Mouse (Mus musculus) embryonic facial prominence, embryonic 11.5 days (tissue): ENCODE measurements around the gene Mettl26. TPM values are rescaled to one million over a fixed set of nuclear protein-coding genes. Genes with fewer than 3 reads are reported as not detected.
A peak's percentile ranks its signal among the peaks of the same experiment; 100 is the strongest.

ENCODE experiments used
- ATAC-seq: fragments of 200-750 bp; cut with Nextera tagmentation; replicated peaks from 2 replicates; pipeline ENCODE4 v1.8.0; 2017; ENCODE audit warnings: low read depth; ENCODE audit not compliant: insufficient number of reproducible peaks, low FRiP score, low TSS enrichment
- DNase-seq: peaks from one replicate; pipeline ENCODE4 v3.0.0-alpha.2; 2015; ENCODE audit warnings: low spot score
- H3K27ac ChIP-seq: fragments of 300-500 bp; sonication (generic); replicated peaks from 2 replicates; pipeline ENCODE4 v1.5.1; 2014; ENCODE audit warnings: mild to moderate bottlenecking, low read depth, low read length, control low read depth
- H3K27me3 ChIP-seq: fragments of 300-500 bp; sonication (generic); 2 replicates; pipeline ENCODE4 v1.6.1; 2014; ENCODE audit warnings: mild to moderate bottlenecking, low read length, moderate library complexity, mixed read lengths; ENCODE audit not compliant: control insufficient read depth, insufficient read depth
- H3K36me3 ChIP-seq: fragments of 300-500 bp; sonication (generic); replicated peaks from 2 replicates; pipeline ENCODE4 v1.6.1; 2014; ENCODE audit warnings: low read depth, mild to moderate bottlenecking, low read length, moderate library complexity, mixed read lengths; ENCODE audit not compliant: control insufficient read depth, insufficient read depth
- H3K4me1 ChIP-seq: fragments of 300-500 bp; sonication (generic); 2 replicates; pipeline ENCODE4 v1.6.1; 2014; ENCODE audit warnings: low read length, mixed read lengths; ENCODE audit not compliant: control insufficient read depth, insufficient read depth
- H3K4me2 ChIP-seq: fragments of 300-500 bp; sonication (generic); 2 replicates; pipeline ENCODE4 v1.6.1; 2014; ENCODE audit warnings: low read depth, mild to moderate bottlenecking, control low read depth, low read length, moderate library complexity
- H3K4me3 ChIP-seq: fragments of 300-500 bp; sonication (generic); 2 replicates; pipeline ENCODE4 v1.5.1; 2014; ENCODE audit warnings: low read depth, low read length, control low read depth
- H3K9ac ChIP-seq: fragments of 300-500 bp; sonication (generic); replicated peaks from 2 replicates; pipeline ENCODE4 v1.6.1; 2014; ENCODE audit warnings: mild to moderate bottlenecking, control low read depth, low read length
- H3K9me3 ChIP-seq: fragments of 300-500 bp; sonication (generic); replicated peaks from 2 replicates; pipeline ENCODE4 v1.6.1; 2016; ENCODE audit warnings: mild to moderate bottlenecking, low read length, inconsistent platforms, mixed read lengths; ENCODE audit not compliant: control insufficient read depth
- WGBS: fragments of 180-500 bp; shearing (Covaris S2); extraction: QIAGEN DNeasy Blood & Tissue Kit; methylation state at CpG from one replicate; pipeline ENCODE4 v1.1.7; 2014; 5-methylcytosine and 5-hydroxymethylcytosine counted together
- polyA plus RNA-seq: library from polyadenylated mRNA; unstranded; fragments of >200 nt; fragmentation: Nextera tagmentation; extraction: Ambion mirVana; gene quantifications from 2 replicates; pipeline ENCODE4 v1.2.1, GENCODE M21; 2014

Gene Mettl26
- polyA plus RNA-seq, 1 experiment from 2014 or later, result 49.8 TPM

DNA sequence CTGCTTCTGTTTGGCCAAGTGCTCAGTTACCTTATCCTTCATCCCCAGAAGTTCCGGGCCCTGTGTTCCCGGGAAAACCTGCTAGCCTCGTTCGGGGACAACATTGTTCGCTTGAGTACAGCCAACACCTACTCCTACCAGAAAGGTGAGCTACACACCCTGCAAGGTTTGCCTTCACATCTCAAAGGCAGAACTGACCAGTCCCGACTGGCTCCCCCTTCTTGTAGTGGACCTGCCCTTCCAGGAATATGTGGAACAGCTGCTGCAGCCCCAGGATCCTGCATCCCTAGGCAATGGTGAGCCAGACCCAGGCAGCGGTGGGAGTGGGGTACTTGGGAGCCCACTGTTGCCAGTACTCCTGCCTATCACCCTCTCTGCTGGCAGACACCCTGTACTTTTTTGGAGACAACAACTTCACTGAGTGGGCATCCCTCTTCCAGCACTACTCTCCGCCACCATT is 45.3 kb upstream of the Mettl26 start:
- no peaks in the 10 kb centered on the region for H3K27me3 ChIP-seq
- peak overlapping the region; percentile 42 for H3K4me2 ChIP-seq
- no peaks in the 10 kb centered on the region; the same call in none of the 2 replicates for H3K36me3 ChIP-seq
- no peak for DNase-seq
- H3K4me1 ChIP-seq, result peaks cover 20% of the 10 kb centered on the region
- peak overlapping the region; percentile 80 for H3K9ac ChIP-seq
- 39% methylated on average over 8 of the region's 8 CpGs for WGBS
- H3K27ac ChIP-seq, result no peak overlapping the region
- ATAC-seq, result no peak
- peak overlapping the region; percentile 53 for H3K4me3 ChIP-seq
- no peaks in the 10 kb centered on the region for H3K9me3 ChIP-seq

DNA sequence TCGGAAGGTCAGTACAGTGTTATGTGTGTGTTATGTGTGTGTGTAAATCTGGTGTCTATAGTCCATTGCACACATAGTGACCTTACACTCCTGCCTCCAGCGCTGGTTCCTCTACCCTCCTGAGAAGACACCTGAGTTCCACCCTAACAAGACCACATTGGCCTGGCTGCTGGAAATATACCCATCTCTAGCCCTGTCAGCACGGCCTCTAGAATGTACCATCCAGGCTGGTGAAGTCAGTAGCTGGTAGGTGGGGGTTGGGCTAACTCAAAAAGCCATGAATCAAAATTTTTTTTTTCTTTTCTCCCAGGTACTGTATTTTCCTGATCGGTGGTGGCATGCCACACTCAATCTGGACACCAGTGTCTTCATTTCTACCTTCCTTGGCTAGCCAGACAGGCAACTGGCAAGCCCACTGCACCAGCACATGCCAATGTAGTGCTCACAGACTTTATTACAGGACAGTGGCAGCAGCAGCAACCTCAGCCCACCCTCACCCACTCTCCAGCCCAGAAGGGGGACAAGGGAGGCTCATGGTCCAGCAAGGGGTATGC is 44.6 kb upstream of the Mettl26 start:
- H3K4me2 ChIP-seq, result peak overlapping the region; percentile 42; the same call in 1 of the 2 replicates
- no peaks in the 10 kb centered on the region for H3K27me3 ChIP-seq
- no peak for ATAC-seq
- WGBS, result 89% methylated on average over 4 of the region's 4 CpGs
- H3K36me3 ChIP-seq, result peaks cover 2% of the 10 kb centered on the region
- H3K4me1 ChIP-seq, result peaks cover 23% of the 10 kb centered on the region
- H3K9ac ChIP-seq, result no peak overlapping the region
- no peak overlapping the region for H3K4me3 ChIP-seq
- no peaks in the 10 kb centered on the region for H3K9me3 ChIP-seq
- H3K27ac ChIP-seq, result no peak overlapping the region
- DNase-seq, result no peak

DNA sequence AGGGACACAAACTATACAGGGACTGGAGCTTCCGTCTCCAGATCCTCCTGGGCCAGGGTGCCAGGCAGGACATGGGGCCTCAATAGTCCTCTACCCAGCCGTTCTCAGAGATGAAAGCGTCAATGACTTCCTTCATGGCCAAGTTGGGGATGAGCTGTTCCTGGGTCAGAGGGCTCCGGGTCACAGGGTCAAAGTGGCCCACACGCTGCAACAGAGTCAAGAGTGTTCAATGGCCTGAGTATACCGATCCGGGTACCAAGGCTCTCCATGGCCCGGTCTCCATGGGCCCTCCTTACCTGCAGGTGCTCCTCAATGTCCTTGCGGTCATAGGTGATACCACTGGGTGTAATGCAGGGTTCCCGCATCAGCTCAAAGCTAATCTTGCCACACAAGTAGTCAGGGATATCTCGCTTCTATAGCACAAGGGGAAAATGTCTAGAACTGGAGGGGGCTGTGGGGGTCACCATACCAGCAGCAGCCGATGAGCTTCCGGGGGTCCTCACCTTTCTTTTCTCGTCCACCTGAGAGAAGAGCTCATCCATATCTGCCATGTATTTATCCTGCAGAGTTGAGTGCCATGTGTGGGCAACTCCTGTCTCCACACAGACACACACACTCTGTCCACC is 44.0 kb upstream of the Mettl26 start:
- H3K9me3 ChIP-seq, result no peaks in the 10 kb centered on the region
- no peak for DNase-seq
- peak overlapping the region; percentile 89; the same call in 1 of the 2 replicates for H3K4me3 ChIP-seq
- no peak for ATAC-seq
- 84% methylated on average over 14 of the region's 14 CpGs for WGBS
- H3K4me1 ChIP-seq, result peaks cover 23% of the 10 kb centered on the region
- H3K4me2 ChIP-seq, result peak overlapping the region; percentile 75
- H3K36me3 ChIP-seq, result peaks cover 2% of the 10 kb centered on the region
- no peak overlapping the region for H3K9ac ChIP-seq
- H3K27ac ChIP-seq, result no peak overlapping the region
- no peaks in the 10 kb centered on the region for H3K27me3 ChIP-seq

DNA sequence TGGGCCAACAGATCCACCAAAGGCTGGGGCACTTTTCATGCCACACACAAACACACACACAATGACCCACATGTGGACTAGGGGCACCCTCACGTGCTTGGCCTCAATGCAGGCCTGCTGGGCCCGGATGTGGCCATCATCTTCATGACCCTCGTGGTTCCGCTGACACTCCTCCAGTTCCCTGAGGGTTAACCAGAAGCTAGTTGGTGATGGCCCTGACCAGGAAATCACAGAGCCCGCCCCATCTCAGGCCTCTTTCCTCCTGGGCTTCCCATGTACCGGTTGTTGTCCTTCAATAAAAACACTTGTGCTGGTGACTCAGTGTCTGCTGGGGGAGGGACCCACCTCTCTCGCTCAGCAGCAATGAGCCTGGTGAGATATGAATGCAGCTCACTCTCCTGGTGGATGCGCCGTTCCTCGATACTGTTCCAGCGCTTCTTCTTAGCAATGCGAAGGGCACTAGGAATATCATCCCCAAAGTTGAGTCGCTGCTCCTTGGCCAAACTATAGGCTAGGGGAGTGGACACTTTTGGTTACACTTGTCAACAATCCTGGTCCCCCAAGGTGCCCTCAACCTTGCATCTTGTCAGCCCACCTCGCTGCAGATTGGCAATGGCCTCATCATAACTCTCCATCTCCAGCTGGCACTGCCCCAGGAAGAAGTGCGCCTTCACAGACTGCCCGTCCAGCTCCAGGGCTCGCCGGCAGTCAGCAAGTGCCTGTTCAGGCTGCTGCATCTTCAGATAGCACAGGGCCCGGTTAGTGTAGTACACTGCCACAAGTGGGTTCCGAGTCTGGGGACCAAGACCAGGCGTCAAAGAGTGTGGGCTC is 43.2 kb upstream of the Mettl26 start:
- no peak for ATAC-seq
- H3K27ac ChIP-seq, result no peak overlapping the region
- no peak for DNase-seq
- H3K4me2 ChIP-seq, result peak overlapping the region; percentile 75
- WGBS, result 59% methylated on average over 21 of the region's 21 CpGs
- H3K4me3 ChIP-seq, result peak overlapping the region; percentile 89
- no peaks in the 10 kb centered on the region for H3K9me3 ChIP-seq
- H3K36me3 ChIP-seq, result peaks cover 2% of the 10 kb centered on the region
- peaks cover 27% of the 10 kb centered on the region for H3K4me1 ChIP-seq
- no peaks in the 10 kb centered on the region for H3K27me3 ChIP-seq
- H3K9ac ChIP-seq, result peak overlapping the region; percentile 87

DNA sequence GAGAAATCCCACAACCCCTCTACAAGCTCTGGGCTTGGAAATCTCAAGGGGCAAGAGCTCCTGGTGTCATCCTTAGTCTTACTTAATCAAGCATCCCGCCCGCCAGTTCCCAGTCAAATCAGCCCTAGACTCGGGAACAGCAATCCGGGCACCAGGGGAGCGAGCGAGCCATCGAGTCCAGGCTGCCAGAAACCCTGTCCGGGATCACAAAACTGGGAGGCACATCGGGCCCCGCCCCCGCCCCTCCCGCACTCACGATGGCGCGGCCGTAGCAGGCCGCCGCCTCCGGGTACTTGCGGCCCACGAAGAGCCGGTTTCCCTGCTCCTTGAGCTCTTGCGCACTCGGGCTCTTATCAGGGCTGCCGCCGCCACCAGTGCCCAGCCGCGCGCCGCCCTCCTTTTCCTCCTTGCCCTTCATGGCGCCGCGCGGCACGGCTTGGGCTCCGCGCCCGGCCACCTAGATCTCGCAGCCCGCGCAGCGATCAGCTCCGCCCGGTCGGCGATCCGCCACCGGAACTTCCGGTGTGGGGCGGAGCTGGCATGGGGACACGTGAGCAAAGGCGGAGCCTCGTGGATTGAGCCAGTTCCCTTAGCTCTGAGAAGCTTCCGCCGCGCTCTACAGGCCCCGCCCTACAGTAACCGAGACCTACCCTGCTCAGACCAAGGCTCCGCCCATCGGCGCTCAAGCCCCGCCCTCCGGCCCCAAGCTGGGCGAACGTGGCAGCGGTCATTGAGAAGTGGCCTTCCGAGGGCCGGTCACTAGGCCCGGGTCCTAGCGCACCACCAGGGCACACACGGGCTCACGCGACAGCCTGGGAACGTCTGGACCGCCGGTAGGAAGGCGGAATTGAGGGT is 42.2 kb upstream of the Mettl26 start:
- under 1% methylated on average over 73 of the region's 77 CpGs for WGBS
- H3K27ac ChIP-seq, result peak overlapping the region; percentile 89
- no peaks in the 10 kb centered on the region for H3K27me3 ChIP-seq
- H3K4me1 ChIP-seq, result peaks cover 31% of the 10 kb centered on the region
- no peaks in the 10 kb centered on the region for H3K9me3 ChIP-seq
- peak overlapping the region; percentile 87 for H3K9ac ChIP-seq
- DNase-seq (peak; percentile 99), ATAC-seq (peak; percentile 83)
- H3K4me2 ChIP-seq, result peak overlapping the region; percentile 75
- peaks cover 2% of the 10 kb centered on the region for H3K36me3 ChIP-seq
- peak overlapping the region; percentile 89 for H3K4me3 ChIP-seq

DNA sequence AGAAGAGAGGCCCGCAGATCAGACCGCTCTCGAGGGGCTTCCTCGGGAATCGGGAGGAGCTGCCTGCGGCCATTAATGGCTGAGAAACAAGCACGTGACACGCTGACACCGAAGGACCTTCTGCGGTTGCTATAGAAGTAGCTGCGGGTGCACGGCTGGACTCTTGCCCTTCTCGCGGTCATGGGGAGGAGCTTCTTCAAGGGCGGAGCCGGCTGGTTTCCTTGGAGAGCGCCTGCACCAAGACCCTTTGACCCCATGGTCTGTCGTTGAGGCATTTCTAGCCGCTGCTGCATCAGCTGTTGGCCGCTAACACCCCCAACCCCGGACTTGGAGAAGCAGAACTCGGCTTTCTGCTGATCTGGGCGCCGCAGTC is 41.6 kb upstream of the Mettl26 start, which contains the start of gene Stub1:
Stub1 (minus strand) TSS at position 114 of the 373 bp plus-strand sequence.
- Histone ChIP-seq H3K4me1 (peaks cover 30% of the 10 kb centered on the region), H3K27ac (peak within 1 kb of the TSS; percentile 89), H3K4me2 (peak within 1 kb of the TSS; percentile 75), H3K9ac (peak within 1 kb of the TSS; percentile 87), H3K36me3 (peaks cover 2% of the 10 kb centered on the region), H3K9me3 (no peaks in the 10 kb centered on the region), H3K27me3 (no peaks in the 10 kb centered on the region), H3K4me3 (peak within 1 kb of the TSS; percentile 89)
- no peak; the same call in 1 of the 2 replicates for ATAC-seq
- DNase-seq, result peak; percentile 87
- under 1% methylated on average over 24 of the region's 24 CpGs for WGBS

DNA sequence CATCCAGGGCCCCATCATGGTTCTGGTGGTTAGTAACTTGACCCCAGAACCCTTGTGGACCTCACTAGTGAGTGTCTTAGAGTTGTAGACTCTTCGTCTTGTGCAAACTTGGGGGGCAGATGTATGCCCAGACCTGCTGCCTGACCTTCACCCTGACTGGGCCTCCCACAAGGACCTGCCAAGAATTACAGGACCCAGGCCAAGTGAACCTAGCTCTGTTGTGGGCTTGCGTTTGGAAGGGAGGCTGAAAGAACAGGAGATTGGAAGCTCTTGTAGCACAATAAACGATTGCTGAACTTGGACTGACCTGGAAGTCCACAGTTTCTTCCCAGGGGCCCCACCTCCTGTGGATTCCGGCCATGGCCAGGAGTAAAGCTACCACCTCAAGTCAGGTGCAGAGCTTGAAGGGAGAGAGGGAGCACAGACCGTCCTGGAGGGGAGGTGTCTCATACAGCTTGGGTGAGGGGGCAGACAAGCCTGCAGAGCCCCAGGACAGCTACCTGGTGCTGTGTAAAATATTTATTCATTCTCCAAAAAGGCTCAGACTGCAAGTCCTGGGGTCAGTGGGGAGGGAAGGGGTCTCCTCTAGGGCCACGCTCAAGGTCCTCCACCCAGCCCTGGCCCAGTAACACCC is 40.8 kb upstream of the Mettl26 start:
- peak overlapping the region; percentile 89; the same call in 1 of the 2 replicates for H3K27ac ChIP-seq
- peak overlapping the region; percentile 75 for H3K4me2 ChIP-seq
- H3K36me3 ChIP-seq, result peaks cover 4% of the 10 kb centered on the region
- WGBS, result 50% methylated on average over 6 of the region's 6 CpGs
- no peak for ATAC-seq
- H3K4me3 ChIP-seq, result peak overlapping the region; percentile 89
- H3K27me3 ChIP-seq, result no peaks in the 10 kb centered on the region
- H3K9ac ChIP-seq, result peak overlapping the region; percentile 87
- H3K9me3 ChIP-seq, result no peaks in the 10 kb centered on the region
- no peak for DNase-seq
- peaks cover 28% of the 10 kb centered on the region for H3K4me1 ChIP-seq
